Mouse (Mus musculus) CH12.LX (cell line): ENCODE results near the gene Gm5799. TPM values are rescaled to one million over a fixed set of nuclear protein-coding genes. Genes with fewer than 3 reads are reported as not detected.
"Not testable (repeated sequence)": the region's sequence is repeated elsewhere in the genome, so short reads cannot be mapped to it uniquely, and the experiment has no call there.

Experiments used
- DNase-seq: peaks from one replicate; pipeline ENCODE4 v3.0.0-alpha.2; 2013; ENCODE audit errors: extremely low read depth
- H3K27ac ChIP-seq: 2 replicates; pipeline ENCODE4 v1.5.1; 2012; ENCODE audit warnings: low read depth, mild to moderate bottlenecking, control low read depth, moderate library complexity; ENCODE audit not compliant: insufficient read depth
- H3K27me3 ChIP-seq: replicated peaks from 2 replicates; pipeline ENCODE3; 2012; ENCODE audit warnings: inconsistent platforms
- H3K36me3 ChIP-seq, 2 experiments: replicated peaks in 1 of 2; 2 replicates each; pipeline versions ENCODE3 to v1.6.1; 2012; ENCODE audit warnings: inconsistent platforms in 1 of 2, low read length in 1 of 2, mild to moderate bottlenecking in 1 of 2, mixed read lengths in 1 of 2, moderate library complexity in 1 of 2; ENCODE audit not compliant: control insufficient read depth in 1 of 2, insufficient read depth in 1 of 2
- H3K4me1 ChIP-seq, 2 experiments: 2 replicates each; pipeline ENCODE4 v1.6.1; 2012; ENCODE audit warnings: inconsistent platforms in 1 of 2, moderate library complexity in 1 of 2; ENCODE audit not compliant: insufficient read depth in 2 of 2, control insufficient read depth in 1 of 2
- H3K4me2 ChIP-seq: 2 replicates; pipeline ENCODE4 v1.6.1; 2012; ENCODE audit warnings: low read depth, mild to moderate bottlenecking, control low read depth; ENCODE audit not compliant: poor library complexity, insufficient read depth, severe bottlenecking
- H3K4me3 ChIP-seq, 3 experiments: fragments of 150-350 bp in 1 of 3; sonication (generic) in 1 of 3; replicated peaks in 1 of 3; 2 replicates each; pipeline versions ENCODE3 to v1.5.1; 2011 to 2012; ENCODE audit warnings: low read depth in 2 of 3, low read length in 2 of 3, mild to moderate bottlenecking in 2 of 3, moderate library complexity in 2 of 3, control low read depth in 1 of 3, improper control_type of control experiment in 1 of 3, inconsistent platforms in 1 of 3, mixed read lengths in 1 of 3; ENCODE audit not compliant: poor library complexity in 1 of 3
- H3K79me2 ChIP-seq: replicated peaks from 2 replicates; pipeline ENCODE4 v1.6.1; 2012; ENCODE audit warnings: mild to moderate bottlenecking, moderate library complexity; ENCODE audit not compliant: control insufficient read depth, poor library complexity, insufficient read depth, severe bottlenecking; ENCODE audit errors: extremely low read depth
- H3K9ac ChIP-seq: 2 replicates; pipeline ENCODE4 v1.6.1; 2012; ENCODE audit warnings: low read depth, mild to moderate bottlenecking, control low read depth, moderate library complexity; ENCODE audit not compliant: insufficient read depth
- H3K9me3 ChIP-seq: replicated peaks from 2 replicates; pipeline ENCODE3; 2012; ENCODE audit warnings: low read length, inconsistent platforms, mixed read lengths
- dilution Hi-C: fragments of 300-500 bp; cut with MboI; formaldehyde crosslinking; loops from 2 replicates; pipeline ENCODE4 v1.14.3; 2020; ENCODE audit warnings: low sequenced_read_pairs; ENCODE audit not compliant: extremely low pct_unique_long_range_greater_than_20kb, extremely low pct_ligation_motif_present
- in situ Hi-C: fragments of 300-500 bp; cut with MboI; formaldehyde crosslinking; loops from 3 replicates; pipeline ENCODE4 v1.14.3; 2019; ENCODE audit warnings: low sequenced_read_pairs, low pct_ligation_motif_present, low pct_unique_long_range_greater_than_20kb, mixed read lengths
- polyA plus RNA-seq: library from polyadenylated mRNA; unstranded; fragments of >175 nt; gene quantifications from 2 replicates; pipeline ENCODE4 v1.2.1, GENCODE M21; 2012; ENCODE audit warnings: low read depth; ENCODE audit not compliant: insufficient read length
- total RNA-seq, 2 experiments: library from RNA; depleted of rRNA; stranded (reverse); fragments of 300-350 nt in 1 of 2; fragments of >200 nt in 1 of 2; gene quantifications; 2 replicates each; pipeline ENCODE4 v1.2.3; 2012 to 2014

The Gm5799 gene
- total and polyA plus RNA-seq, 3 experiments = not detected

DNA sequence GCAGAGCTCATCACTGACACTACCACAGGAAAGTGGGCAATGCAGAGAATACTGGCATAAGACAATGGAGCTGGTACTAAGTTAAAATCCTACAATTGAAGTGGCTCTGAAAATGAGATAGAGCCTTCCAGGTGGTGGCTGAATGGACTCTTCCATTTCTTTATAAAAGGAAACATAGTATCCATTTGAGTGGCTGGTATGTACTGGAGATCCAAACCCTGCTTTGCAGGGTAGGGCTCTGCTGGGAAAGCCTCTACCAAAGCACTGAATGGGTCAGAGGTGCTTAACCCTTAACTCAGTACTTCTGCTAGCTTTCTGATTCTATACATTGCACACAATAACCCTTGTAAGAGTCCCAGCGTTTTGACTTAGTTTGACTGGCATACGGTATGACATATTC lies 8.9 kb downstream of the Gm5799 start:
- H3K4me1 ChIP-seq, H3K9me3 ChIP-seq, dilution Hi-C loops, H3K27me3 ChIP-seq, H3K79me2 ChIP-seq, DNase-seq, in situ Hi-C loops, H3K4me2 ChIP-seq, H3K4me3 ChIP-seq, H3K9ac ChIP-seq, H3K36me3 ChIP-seq, H3K27ac ChIP-seq: not testable (repeated sequence)

DNA sequence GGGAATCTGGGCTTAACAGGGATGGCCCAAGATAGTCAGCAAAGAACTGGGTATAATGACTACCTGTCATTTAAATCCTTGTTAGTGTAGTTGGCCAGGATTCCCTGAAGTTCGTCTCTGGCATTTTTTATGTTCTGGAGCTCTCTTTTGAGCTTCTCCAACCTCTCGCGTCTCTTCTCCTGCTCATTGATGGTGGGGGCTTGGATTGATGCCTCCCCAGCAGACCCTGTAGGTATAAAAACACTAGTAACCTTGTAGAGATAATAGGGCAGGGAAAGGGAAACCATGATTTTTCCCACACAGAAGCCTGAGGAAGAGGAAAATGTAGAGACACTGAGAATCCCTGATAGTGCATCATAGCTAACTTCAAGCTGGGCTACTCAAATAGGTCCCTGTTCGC lies 34.6 kb downstream of the Gm5799 start:
- H3K27me3 ChIP-seq, H3K27ac ChIP-seq, H3K36me3 ChIP-seq, dilution Hi-C loops, H3K4me3 ChIP-seq, H3K9me3 ChIP-seq, H3K9ac ChIP-seq, in situ Hi-C loops, H3K79me2 ChIP-seq, H3K4me1 ChIP-seq, DNase-seq, H3K4me2 ChIP-seq: not testable (repeated sequence)

- H3K4me2 ChIP-seq, H3K79me2 ChIP-seq, H3K9me3 ChIP-seq, dilution Hi-C loops, H3K27ac ChIP-seq, H3K36me3 ChIP-seq, DNase-seq, H3K9ac ChIP-seq, H3K4me1 ChIP-seq, in situ Hi-C loops, H3K27me3 ChIP-seq, H3K4me3 ChIP-seq: not testable (repeated sequence)
Measured at GRCm38 (mm10) chr14:43579046-43579445, 35.7 kb downstream of the Gm5799 start, which contains the start of gene Gm17654. Gene Gm17654 (minus strand): TSS chr14:43579146.

Other genes with a start within 250 kb of the Gm5799 start
- not detected in 2 replicates for gene Gm8127, start 249.7 kb upstream of the Gm5799 start, total RNA-seq (2012; rRNA removed)
- not detected in 2 replicates for gene Gm8127, start 249.7 kb upstream of the Gm5799 start, total RNA-seq (2014; rRNA removed)
- gene Gm8127, start 249.7 kb upstream of the Gm5799 start, polyA plus RNA-seq = not detected in 2 replicates
- not detected in 2 replicates for gene 1700001F09Rik, start 195.8 kb upstream of the Gm5799 start, total RNA-seq (2012; rRNA removed)
- not detected in 2 replicates for gene 1700001F09Rik, start 195.8 kb upstream of the Gm5799 start, total RNA-seq (2014; rRNA removed)
- gene 1700001F09Rik, start 195.8 kb upstream of the Gm5799 start, polyA plus RNA-seq = not detected in 2 replicates
- gene Gm8138, start 127.2 kb upstream of the Gm5799 start, total RNA-seq (2012; rRNA removed) = not detected in 2 replicates
- not detected in 2 replicates for gene Gm8138, start 127.2 kb upstream of the Gm5799 start, total RNA-seq (2014; rRNA removed)
- not detected in 2 replicates for gene Gm8138, start 127.2 kb upstream of the Gm5799 start, polyA plus RNA-seq
- not detected in 2 replicates for gene Gm17654, start 35.6 kb downstream of the Gm5799 start, total RNA-seq (2012; rRNA removed)
- gene Gm17654, start 35.6 kb downstream of the Gm5799 start, total RNA-seq (2014; rRNA removed) = not detected in 2 replicates
- not detected in 2 replicates for gene Gm17654, start 35.6 kb downstream of the Gm5799 start, polyA plus RNA-seq
- not detected in 2 replicates for gene Gm10375, start 64.4 kb downstream of the Gm5799 start, total RNA-seq (2012; rRNA removed)
- gene Gm10375, start 64.4 kb downstream of the Gm5799 start, total RNA-seq (2014; rRNA removed) = not detected in 2 replicates
- gene Gm10375, start 64.4 kb downstream of the Gm5799 start, polyA plus RNA-seq = not detected in 2 replicates
- not detected in 2 replicates for gene Gm8165, start 133.6 kb downstream of the Gm5799 start, total RNA-seq (2012; rRNA removed)
- gene Gm8165, start 133.6 kb downstream of the Gm5799 start, total RNA-seq (2014; rRNA removed) = not detected in 2 replicates
- not detected in 2 replicates for gene Gm8165, start 133.6 kb downstream of the Gm5799 start, polyA plus RNA-seq
- 6.1 and 7.9 TPM in 2 replicates for gene Gm7324, start 154.3 kb downstream of the Gm5799 start, total RNA-seq (2012; rRNA removed)
- gene Gm7324, start 154.3 kb downstream of the Gm5799 start, total RNA-seq (2014; rRNA removed) = 22.6 and 27.0 TPM in 2 replicates
- gene Gm7324, start 154.3 kb downstream of the Gm5799 start, polyA plus RNA-seq = 16.7 and 23.2 TPM in 2 replicates
- gene Gm16506, start 183.9 kb downstream of the Gm5799 start, total RNA-seq (2012; rRNA removed) = not detected in 2 replicates
- gene Gm16506, start 183.9 kb downstream of the Gm5799 start, total RNA-seq (2014; rRNA removed) = not detected in 2 replicates
- 0.19 TPM in 1 of 2 replicates, not detected in the other for gene Gm16506, start 183.9 kb downstream of the Gm5799 start, polyA plus RNA-seq
- gene Gm6526, start 204.3 kb downstream of the Gm5799 start, total RNA-seq (2012; rRNA removed) = 0.85 and 1.3 TPM in 2 replicates
- gene Gm6526, start 204.3 kb downstream of the Gm5799 start, total RNA-seq (2014; rRNA removed) = 24.8 and 27.9 TPM in 2 replicates
- gene Gm6526, start 204.3 kb downstream of the Gm5799 start, polyA plus RNA-seq = 7.4 and 7.7 TPM in 2 replicates
- not detected in 2 replicates for gene Gm8180, start 241.2 kb downstream of the Gm5799 start, total RNA-seq (2012; rRNA removed)
- gene Gm8180, start 241.2 kb downstream of the Gm5799 start, total RNA-seq (2014; rRNA removed) = not detected in 2 replicates
- not detected in 2 replicates for gene Gm8180, start 241.2 kb downstream of the Gm5799 start, polyA plus RNA-seq